Mouse (Mus musculus): ENCODE data around the gene Fkbp15. TPM values are rescaled to one million over a fixed set of nuclear protein-coding genes. Genes with fewer than 3 reads are reported as not detected.
A peak's percentile ranks its signal among the peaks of the same experiment; 100 is the strongest.

Gene Fkbp15
- total RNA-seq (2021): 10 to 100 TPM; 11.7 to 13.2 TPM
- long read RNA-seq, experiment 1, full-length matches to known transcripts: 1 of 5 reads
- long read RNA-seq, experiment 1, partial matches to known transcripts: 4 of 5 reads
- long read RNA-seq, experiment 1, other reads (novel, unspliced or antisense): 0 of 5 reads
- long read RNA-seq, experiment 2, full-length matches to known transcripts: 4 of 8 reads
- long read RNA-seq, experiment 2, partial matches to known transcripts: 2 of 8 reads
- long read RNA-seq, experiment 2, other reads (novel, unspliced or antisense): 2 of 8 reads

DNA sequence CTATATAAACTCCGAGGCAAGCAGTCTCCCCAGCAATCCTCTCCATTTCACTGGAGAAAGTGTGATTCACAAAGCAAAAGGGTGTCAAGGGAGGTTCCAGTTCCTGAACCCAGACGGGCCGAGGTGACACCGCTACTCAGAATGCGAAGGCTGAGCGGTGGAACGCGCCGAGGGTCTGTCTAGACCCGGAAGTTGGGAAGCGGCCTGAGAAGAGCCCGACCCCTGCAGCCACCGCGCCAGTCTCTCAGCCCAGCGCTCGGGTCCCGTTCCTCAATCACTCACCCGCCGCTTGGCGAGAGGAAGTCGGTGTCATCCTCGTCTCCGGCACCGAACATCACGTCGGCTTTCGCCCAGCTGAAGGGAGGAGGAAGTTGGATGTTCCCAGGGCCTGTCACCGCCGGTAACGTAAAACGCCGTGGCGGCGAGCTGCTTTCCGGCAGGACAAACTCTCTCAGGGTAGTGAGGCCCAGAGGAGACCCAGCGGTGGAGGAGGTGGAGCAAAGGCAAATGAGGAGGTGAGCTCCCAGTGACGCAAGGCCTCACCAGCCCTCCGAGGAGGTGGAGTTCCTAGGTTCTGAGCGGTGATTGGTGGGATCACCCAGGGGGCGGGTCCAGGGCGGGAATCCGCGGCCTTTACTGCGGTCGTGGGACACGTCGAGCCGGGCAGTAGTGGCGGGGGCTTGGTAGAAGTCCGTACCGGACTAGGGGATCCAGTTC, at the start of gene Fkbp15, which contains the start of gene Slc31a1:
Fkbp15 (minus strand) TSS at position 461 of the 717 bp plus-strand sequence.
Slc31a1 (plus strand) TSS at position 640 of the 717 bp plus-strand sequence.
- DNase-seq: peak; percentile 98

DNA sequence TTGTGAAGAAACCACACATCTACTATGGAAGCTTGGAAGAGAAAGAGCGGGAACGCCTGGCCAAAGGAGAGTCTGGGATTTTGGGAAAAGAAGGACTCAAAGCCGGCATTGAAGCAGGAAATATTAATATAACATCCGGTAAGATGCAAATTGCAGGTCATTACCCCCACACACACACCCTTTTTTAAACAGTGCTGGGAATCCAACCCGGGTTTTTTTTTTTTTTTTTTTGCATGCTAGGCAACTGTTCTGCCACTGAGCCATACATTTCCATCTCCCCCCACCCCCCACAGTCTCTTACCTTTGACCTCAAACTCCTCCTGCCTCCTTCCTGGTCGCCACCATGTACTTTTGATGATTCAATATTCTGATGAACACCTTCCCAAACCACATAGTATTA, 49.3 kb upstream of the Fkbp15 start:
- DNase-seq: no peak

GRCm38 (mm10) chr4:62408601-62409282, 48.4 kb upstream of the Fkbp15 start, which contains the start of the genes Cdc26 and Prpf4:
Gene Cdc26, minus strand, starts transcription at chr4:62408642.
Gene Prpf4, plus strand, starts transcription at chr4:62408797.
- peak; percentile 95 for DNase-seq

- DNase-seq: peak; percentile 29
Observed at GRCm38 (mm10) chr4:62407730-62408582, 47.6 kb upstream of the Fkbp15 start.

GRCm38 (mm10) chr4:62406133-62406532, 45.8 kb upstream of the Fkbp15 start:
- no peak for DNase-seq

DNA sequence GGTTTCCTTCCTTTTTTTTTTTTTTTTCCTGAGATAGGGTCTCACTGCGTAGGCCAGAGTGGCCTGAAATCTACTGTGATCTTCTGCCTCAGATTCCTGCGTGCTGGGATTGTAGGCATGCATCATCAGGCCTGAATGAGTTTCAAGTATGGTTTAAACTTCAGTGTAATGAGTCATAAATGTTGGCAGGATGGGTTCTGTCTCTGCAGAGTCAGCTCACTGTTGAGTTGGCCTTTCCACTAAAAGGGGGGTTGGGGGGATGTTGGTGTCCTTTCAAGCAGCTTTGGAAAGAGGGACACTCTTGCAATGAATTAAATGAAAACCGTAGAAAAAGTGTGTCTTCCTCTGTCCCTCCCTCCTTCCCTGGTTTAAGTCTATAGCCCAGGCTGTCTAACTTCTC, 38.6 kb upstream of the Fkbp15 start:
- no peak for DNase-seq

GRCm38 (mm10) chr4:62397616-62398365, 37.4 kb upstream of the Fkbp15 start:
- no peak for DNase-seq

DNA sequence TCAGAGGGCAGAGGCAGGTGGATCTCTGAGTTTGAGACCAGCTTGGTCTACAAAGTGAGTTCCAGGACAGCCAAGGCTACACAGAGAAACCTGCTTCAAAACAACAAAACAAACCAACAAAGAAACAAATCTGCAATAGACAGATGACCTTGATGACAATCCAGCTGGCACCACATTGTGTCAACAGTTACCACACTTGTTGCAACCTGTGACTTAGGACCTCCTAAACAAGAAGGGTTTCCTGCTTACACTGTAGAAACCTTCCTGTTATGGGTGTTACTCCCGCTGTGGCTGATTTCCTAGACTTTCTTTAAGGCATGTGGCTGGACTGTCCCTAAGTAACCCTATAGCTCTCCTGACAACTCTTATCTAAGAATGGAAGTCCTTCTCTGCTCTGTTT, 35.5 kb upstream of the Fkbp15 start:
- DNase-seq: no peak

GRCm38 (mm10) chr4:62393459-62393858, 33.1 kb upstream of the Fkbp15 start:
- DNase-seq: no peak

GRCm38 (mm10) chr4:62391892-62392291, 31.5 kb upstream of the Fkbp15 start:
- no peak for DNase-seq

DNA sequence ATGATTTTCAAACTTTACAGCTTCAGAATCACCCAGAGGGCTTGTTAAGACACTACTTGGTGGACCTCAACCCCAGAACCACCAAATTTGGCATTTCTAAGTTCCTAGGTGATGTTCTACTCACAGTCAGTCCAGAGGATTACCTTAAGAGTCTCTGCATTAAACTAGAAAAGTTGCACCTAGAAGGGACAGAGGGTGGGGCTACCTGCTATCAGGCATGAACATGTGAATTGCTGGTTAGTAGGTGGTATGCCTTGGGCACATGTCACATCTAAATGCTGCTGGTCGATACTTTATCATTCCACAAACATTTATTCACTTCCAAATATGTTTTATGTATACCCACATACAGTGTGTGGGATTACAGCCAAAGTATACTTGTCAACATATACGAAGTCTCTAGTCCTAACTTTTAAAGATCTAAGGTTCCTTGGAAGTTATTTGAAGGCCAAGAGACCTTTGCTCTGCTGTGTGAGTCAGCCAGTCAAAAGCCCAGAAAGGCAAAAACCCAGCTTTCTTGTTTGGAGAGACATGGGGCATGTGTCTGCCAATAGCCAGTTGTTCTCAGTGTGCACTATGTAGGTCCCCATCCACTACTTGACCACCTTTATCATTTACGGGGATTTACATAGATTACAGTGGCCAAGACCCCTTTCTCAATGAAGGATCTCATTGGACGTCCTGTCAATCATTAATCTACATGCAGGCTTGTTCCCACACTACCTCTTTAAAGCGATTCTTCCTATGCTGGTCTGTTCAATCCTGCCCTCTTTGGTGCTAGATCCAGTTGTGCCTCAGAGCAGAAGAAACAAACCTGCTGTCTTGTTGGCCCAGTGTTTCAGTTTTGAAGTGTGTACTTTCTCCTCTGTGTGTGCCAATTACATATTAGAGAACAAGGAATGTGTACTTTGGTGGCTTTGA, 29.5 kb upstream of the Fkbp15 start:
- DNase-seq: no peak

DNA sequence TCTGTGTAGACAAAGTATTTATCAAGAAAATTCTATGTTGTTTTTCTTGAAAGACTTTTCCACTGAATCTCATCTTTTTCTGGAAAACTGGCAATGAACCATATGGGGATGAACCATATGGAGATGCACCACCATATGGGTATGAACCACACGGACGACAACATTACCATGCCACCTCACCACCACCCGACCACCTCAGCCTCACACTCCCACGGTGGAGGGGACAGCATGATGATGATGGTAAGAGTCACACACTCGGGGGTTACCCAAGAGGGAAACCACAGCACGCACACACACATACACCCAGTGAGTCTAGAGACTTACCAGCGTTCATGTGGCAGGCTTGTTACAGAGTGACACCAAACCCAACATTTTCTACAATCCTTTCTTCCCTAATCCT, 25.1 kb upstream of the Fkbp15 start:
- DNase-seq: no peak

GRCm38 (mm10) chr4:62384159-62384558, 23.8 kb upstream of the Fkbp15 start:
- no peak for DNase-seq

- no peak for DNase-seq
Observed at GRCm38 (mm10) chr4:62383752-62384151, 23.4 kb upstream of the Fkbp15 start.

DNA sequence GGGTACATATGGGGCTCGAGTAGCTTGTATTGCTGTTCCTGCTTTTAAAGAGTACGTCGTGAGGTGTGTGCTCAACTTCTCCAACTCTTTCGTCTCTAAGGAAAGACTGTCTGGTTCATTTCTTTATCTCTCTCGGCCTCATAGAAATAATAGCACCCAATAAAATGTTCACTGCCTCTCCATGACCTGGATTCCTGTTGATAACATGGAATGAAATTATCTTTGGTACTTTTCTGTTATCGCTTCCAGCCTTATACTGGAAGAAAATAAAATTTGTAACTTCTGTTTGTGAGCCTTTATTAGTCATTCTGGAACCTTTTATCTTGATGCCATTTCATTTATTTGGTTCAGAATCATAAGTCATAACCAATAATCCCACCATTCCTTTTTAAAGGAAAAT, 22.9 kb upstream of the Fkbp15 start:
- no peak for DNase-seq

DNA sequence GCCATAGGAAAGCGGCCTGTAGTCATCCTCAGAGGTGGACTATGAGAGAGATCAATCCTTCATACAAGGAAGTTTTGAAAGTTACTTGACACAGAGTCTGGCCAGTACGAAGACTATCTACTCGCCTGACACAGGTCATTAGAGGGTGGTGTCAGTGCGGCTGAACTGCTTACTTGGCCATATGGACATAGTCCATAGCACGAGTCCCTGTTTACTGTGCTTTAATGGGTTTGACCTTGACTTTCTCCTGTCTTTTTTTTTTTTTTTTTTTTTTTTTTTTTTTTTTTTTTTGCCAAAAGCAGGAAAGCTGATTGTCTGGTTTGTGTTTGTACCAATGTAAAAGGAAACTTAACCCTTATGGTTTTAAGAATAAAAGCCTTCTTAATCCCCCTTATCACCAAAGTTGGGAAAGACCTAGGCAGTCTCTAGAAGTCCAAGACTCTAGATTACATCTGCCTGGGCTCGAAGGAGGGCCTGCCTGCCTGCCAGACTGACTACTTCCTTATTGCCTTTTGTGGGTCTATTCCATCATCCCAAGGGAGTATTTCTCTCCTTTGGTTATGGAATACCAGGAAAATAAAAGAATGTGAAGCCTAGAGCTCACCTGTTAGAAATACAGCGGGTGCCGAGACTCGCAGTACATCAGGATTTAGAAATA, 19.5 kb upstream of the Fkbp15 start:
- no peak for DNase-seq

- DNase-seq: no peak
Observed at GRCm38 (mm10) chr4:62376123-62376522, 15.8 kb upstream of the Fkbp15 start.

DNA sequence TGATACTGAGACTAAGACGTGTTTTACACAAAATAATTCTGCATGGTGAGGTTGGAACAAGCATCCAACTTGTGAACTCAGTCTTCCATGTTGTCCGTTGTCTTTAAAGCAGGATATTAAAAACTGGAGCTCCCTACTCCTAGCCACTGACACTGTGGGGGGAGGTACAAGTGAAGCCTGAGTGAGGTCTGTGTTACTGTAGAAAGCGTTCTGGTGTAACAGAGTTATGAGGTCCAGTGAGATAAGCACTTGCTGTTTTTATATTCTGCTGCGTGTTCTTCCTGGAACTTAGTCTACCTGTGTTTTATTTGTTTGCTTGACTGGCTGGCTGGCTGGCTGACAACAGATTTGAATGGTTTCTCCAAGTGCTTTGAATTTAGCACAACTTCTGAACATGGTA, 14.0 kb upstream of the Fkbp15 start:
- no peak for DNase-seq

- no peak for DNase-seq
Observed at GRCm38 (mm10) chr4:62373668-62374067, 13.3 kb upstream of the Fkbp15 start.
